Mouse (Mus musculus) embryonic facial prominence, embryonic 13.5 days (tissue): ENCODE measurements around the gene Nck1. TPM values are rescaled to one million over a fixed set of nuclear protein-coding genes. Genes with fewer than 3 reads are reported as not detected.

Experiments used
- ATAC-seq: fragments of 200-750 bp; cut with Nextera tagmentation; 2 replicates; pipeline ENCODE4 v1.8.0; 2017; ENCODE audit warnings: low read depth; ENCODE audit not compliant: insufficient number of reproducible peaks, insufficient read depth, low FRiP score, low TSS enrichment
- H3K27ac ChIP-seq: fragments of 300-500 bp; sonication (generic); 2 replicates; pipeline ENCODE4 v1.5.1; 2015; ENCODE audit warnings: moderate library complexity, mild to moderate bottlenecking, inconsistent platforms
- H3K27me3 ChIP-seq: fragments of 300-500 bp; sonication (generic); 2 replicates; pipeline ENCODE4 v1.6.1; 2015; ENCODE audit warnings: mild to moderate bottlenecking, inconsistent platforms
- H3K36me3 ChIP-seq: fragments of 300-500 bp; sonication (generic); 2 replicates; pipeline ENCODE4 v1.6.1; 2015; ENCODE audit warnings: mild to moderate bottlenecking, inconsistent platforms
- H3K4me1 ChIP-seq: fragments of 300-500 bp; sonication (generic); 2 replicates; pipeline ENCODE4 v1.6.1; 2015; ENCODE audit warnings: inconsistent platforms
- H3K4me2 ChIP-seq: fragments of 300-500 bp; sonication (generic); 2 replicates; pipeline ENCODE4 v1.6.1; 2015; ENCODE audit warnings: moderate library complexity, mild to moderate bottlenecking, inconsistent platforms
- H3K4me3 ChIP-seq: fragments of 300-500 bp; sonication (generic); 2 replicates; pipeline ENCODE4 v1.5.1; 2015; ENCODE audit warnings: mild to moderate bottlenecking, inconsistent platforms
- H3K9ac ChIP-seq: fragments of 300-500 bp; sonication (generic); 2 replicates; pipeline ENCODE4 v1.6.1; 2015; ENCODE audit warnings: mild to moderate bottlenecking, inconsistent platforms
- H3K9me3 ChIP-seq: fragments of 300-500 bp; sonication (generic); 2 replicates; pipeline ENCODE4 v1.6.1; 2016; ENCODE audit warnings: inconsistent platforms
- WGBS: fragments of 180-500 bp; shearing (Covaris S2); methylation state at CpG from one replicate; pipeline ENCODE4 v1.1.7; 2015; ENCODE audit warnings: mixed read lengths; 5-methylcytosine and 5-hydroxymethylcytosine counted together
- polyA plus RNA-seq: library from polyadenylated mRNA; unstranded; fragments of >200 nt; fragmentation: Nextera tagmentation; extraction: Ambion mirVana; gene quantifications from 2 replicates; pipeline ENCODE4 v1.2.1, GENCODE M21; 2015

Gene Nck1
- polyA plus RNA-seq, 1 experiment from 2014 or later, result 70.1 TPM

DNA sequence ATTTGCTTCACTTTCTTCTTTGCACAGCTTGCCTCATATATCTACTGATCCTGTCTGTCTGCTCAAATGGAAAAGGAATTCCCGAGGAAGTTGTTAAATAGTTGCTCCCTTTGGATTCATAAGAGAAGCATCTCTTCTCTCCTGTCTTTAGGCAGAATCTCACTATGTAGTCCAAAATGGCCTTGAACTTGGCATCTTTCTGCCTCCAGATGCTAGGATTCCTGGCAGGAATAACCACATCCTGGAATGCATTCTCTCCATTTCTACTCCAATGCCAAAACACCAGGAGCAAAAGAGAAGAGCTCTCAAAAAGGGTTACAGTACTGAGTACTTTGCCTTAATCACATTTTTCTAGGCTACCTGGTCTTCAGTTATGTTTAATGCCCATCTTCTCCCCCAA lies 14.6 kb downstream of the Nck1 start:
- no peak overlapping the region for H3K4me2 ChIP-seq
- H3K9me3 ChIP-seq, result 0 out of 2 replicates have a peak, but pooled peaks cover 4% of the 10 kb centered on the region
- 73% methylated on average over 1 of the region's 1 CpGs for WGBS
- H3K36me3 ChIP-seq, result peaks cover 7% of the 10 kb centered on the region; the same call in 1 of the 2 replicates
- ATAC-seq, result no peak
- H3K9ac ChIP-seq, result no peak overlapping the region
- no peaks in the 10 kb centered on the region for H3K27me3 ChIP-seq
- no peaks in the 10 kb centered on the region for H3K4me1 ChIP-seq
- no peak overlapping the region for H3K27ac ChIP-seq
- no peak overlapping the region for H3K4me3 ChIP-seq

DNA sequence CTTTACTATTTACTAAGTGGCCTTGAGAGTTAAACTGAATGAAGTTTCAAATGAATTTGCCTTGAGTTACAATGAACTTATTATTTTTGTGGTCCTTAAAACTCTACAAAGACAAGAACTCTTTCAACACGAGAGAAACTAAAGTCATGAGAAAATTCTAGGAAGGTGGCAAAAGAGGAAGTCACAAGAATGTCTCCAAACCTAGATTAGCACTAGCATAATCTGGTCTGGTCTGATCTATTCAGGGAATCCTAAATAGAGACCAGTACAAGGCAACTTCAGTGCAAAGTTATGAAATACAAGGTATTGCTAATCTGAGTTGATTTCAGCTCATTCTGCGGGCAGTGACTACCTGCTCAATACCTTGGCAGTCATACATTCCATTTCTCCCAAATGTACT lies 20.7 kb downstream of the Nck1 start:
- WGBS, result 96% methylated on average over 2 of the region's 2 CpGs
- Histone ChIP-seq H3K4me2 (no peak overlapping the region), H3K4me3 (no peak overlapping the region), H3K4me1 (no peaks in the 10 kb centered on the region), H3K36me3 (peaks cover 7% of the 10 kb centered on the region; the same call in 1 of the 2 replicates), H3K9ac (no peak overlapping the region), H3K27me3 (no peaks in the 10 kb centered on the region), H3K27ac (no peak overlapping the region), H3K9me3 (0 out of 2 replicates have a peak, but pooled peaks cover 4% of the 10 kb centered on the region)
- ATAC-seq, result no peak

DNA sequence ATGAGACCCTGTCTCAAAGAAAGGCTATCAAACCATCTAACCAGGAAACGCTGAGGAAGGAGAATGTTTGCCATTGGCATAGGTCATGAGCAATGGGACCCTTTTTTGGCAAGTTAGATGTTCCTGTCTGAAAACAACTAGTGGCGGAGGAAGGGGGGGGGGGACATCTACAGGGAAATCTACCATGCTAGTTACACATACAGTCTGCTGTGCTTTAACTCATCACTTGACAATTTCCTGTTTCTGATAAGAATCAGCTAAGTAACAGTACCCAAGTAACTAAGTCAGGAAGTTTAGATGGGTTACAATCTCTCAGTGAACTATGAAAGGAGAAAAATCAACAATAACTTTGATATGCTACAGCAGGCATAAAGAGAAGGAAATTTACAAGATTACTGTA lies 23.9 kb downstream of the Nck1 start:
- H3K4me2 ChIP-seq, result no peak overlapping the region
- no peak overlapping the region for H3K4me3 ChIP-seq
- WGBS, result 66% methylated on average over 2 of the region's 2 CpGs

DNA sequence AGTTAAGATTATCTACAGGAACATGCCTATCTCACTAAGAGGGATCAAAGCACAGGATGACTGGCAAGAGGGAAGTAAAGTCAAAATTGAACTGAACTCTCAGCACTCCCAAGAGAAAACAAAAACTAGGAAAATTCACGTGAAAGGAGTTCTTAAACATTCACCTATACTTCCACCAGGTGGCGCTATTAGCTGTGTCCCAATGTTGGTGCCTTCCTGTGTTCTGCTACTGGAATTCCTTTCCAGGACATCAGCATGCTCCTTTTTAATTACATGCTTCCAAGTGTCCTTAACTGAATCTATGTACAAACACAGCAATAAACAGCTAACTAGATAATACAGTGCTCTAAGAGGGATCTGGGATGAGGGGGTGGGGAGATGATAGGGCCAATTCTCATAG lies 25.3 kb downstream of the Nck1 start:
- Histone ChIP-seq H3K9me3 (no peaks in the 10 kb centered on the region), H3K4me2 (no peak overlapping the region), H3K4me1 (no peaks in the 10 kb centered on the region), H3K9ac (no peak overlapping the region), H3K27me3 (no peaks in the 10 kb centered on the region), H3K36me3 (no peaks in the 10 kb centered on the region), H3K4me3 (no peak overlapping the region), H3K27ac (no peak overlapping the region)
- WGBS, result 2% methylated on average over 2 of the region's 2 CpGs
- no peak for ATAC-seq

More for the DNA sequence above, 23.9 kb downstream of the Nck1 start:
- Histone ChIP-seq H3K36me3 (no peaks in the 10 kb centered on the region), H3K27ac (no peak overlapping the region), H3K27me3 (no peaks in the 10 kb centered on the region), H3K9ac (no peak overlapping the region), H3K4me1 (no peaks in the 10 kb centered on the region), H3K9me3 (no peaks in the 10 kb centered on the region)
- no peak for ATAC-seq

DNA sequence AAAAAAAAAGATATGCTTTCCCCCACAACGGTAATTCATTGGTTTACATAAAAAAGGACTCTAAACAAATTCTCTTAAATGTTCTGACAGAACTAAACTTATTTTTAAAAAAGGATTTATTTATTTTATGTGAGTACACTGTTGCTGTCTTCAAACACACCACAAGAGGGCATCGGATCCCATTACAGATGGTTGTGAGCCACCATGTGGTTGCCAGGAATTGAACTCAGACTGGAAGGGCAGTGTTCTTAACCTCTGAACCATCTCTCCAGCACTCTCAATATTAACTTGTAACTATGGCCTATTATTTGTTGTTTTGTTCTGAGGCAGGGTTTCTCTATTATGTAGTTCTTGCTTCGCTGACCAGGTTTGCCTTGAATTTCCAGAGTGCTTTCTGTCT lies 25.9 kb downstream of the Nck1 start:
- H3K27me3 ChIP-seq, result no peaks in the 10 kb centered on the region
- H3K9me3 ChIP-seq, result no peaks in the 10 kb centered on the region
- H3K36me3 ChIP-seq, result no peaks in the 10 kb centered on the region
- no peak overlapping the region for H3K4me2 ChIP-seq
- ATAC-seq, result no peak
- H3K9ac ChIP-seq, result no peak overlapping the region
- no peak overlapping the region for H3K27ac ChIP-seq
- H3K4me3 ChIP-seq, result no peak overlapping the region
- no peaks in the 10 kb centered on the region for H3K4me1 ChIP-seq
- 95% methylated on average over 3 of the region's 3 CpGs for WGBS

DNA sequence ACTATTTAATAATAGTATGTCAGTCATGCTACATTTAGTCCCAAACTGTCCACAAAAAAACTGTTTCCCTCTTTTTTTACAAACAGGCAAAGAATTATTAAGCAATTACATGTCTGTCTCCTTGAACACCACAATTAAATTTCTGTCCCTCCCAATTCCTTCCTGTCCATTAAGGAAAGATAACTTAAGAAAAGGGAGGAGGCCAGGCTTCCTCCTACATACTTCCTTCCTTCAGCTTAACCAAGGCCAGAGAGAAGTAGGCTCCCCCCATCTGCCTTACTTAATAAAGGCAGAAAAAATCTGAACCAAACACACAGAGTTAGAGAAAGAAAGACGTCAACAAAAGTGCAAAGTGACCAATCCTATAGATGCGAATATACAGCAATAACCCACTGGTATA lies 38.4 kb downstream of the Nck1 start:
- no peak for ATAC-seq
- H3K4me1 ChIP-seq, result peaks cover 6% of the 10 kb centered on the region
- no peaks in the 10 kb centered on the region for H3K9me3 ChIP-seq
- no peak overlapping the region for H3K27ac ChIP-seq
- no peaks in the 10 kb centered on the region; the same call in 1 of the 2 replicates for H3K36me3 ChIP-seq
- WGBS, result 90% methylated on average over 2 of the region's 2 CpGs
- H3K27me3 ChIP-seq, result no peaks in the 10 kb centered on the region
- H3K4me2 ChIP-seq, result no peak overlapping the region
- H3K9ac ChIP-seq, result no peak overlapping the region
- no peak overlapping the region for H3K4me3 ChIP-seq

DNA sequence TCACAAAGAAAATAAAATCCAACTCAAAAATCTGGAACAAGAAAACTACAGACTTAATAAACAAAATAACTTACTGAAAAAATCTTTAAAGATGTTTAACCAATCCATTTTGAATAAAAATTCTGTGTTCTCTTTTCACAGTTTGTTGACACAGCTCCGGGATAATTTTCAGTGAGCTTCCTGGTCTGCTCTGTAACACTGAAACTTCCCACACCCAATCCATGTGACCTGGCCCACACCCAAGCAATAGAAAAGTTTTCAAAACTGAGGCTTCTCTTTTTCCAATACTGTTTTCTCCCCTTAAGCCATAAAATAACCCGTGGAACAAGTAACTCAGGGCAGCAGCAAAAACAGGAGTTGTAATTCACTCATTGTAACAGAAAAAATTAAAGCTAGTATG lies 39.3 kb downstream of the Nck1 start:
- Histone ChIP-seq H3K36me3 (peaks cover 2% of the 10 kb centered on the region; the same call in 1 of the 2 replicates), H3K4me2 (no peak overlapping the region), H3K27me3 (no peaks in the 10 kb centered on the region), H3K27ac (no peak overlapping the region), H3K4me1 (peaks cover 6% of the 10 kb centered on the region), H3K9me3 (no peaks in the 10 kb centered on the region), H3K4me3 (no peak overlapping the region), H3K9ac (no peak overlapping the region)
- no peak for ATAC-seq
- 41% methylated on average over 2 of the region's 2 CpGs for WGBS

DNA sequence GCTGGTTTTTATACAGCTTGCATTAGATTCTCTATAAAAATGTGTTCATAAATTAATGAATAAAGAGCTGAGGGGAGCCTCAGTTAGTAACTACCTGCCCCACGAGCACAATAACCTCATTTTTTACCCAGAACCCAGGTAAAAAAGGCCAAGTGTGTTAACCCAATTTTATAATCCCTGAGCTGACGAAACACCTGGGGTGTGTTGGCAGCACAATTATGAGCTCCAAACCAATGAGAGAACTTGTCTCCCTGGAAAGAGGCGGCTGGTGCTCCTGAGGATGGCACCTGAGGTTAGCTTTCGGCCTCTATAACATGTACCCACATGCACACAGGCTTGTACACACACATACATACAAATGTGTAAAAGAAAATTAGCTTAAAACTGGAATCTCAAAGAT lies 40.4 kb downstream of the Nck1 start:
- no peak for ATAC-seq
- no peaks in the 10 kb centered on the region for H3K9me3 ChIP-seq
- H3K36me3 ChIP-seq, result peaks cover 6% of the 10 kb centered on the region; the same call in 1 of the 2 replicates
- H3K27me3 ChIP-seq, result no peaks in the 10 kb centered on the region
- H3K9ac ChIP-seq, result no peak overlapping the region
- H3K4me3 ChIP-seq, result no peak overlapping the region
- H3K4me1 ChIP-seq, result no peaks in the 10 kb centered on the region
- 84% methylated on average over 4 of the region's 4 CpGs for WGBS
- H3K4me2 ChIP-seq, result no peak overlapping the region
- H3K27ac ChIP-seq, result no peak overlapping the region

DNA sequence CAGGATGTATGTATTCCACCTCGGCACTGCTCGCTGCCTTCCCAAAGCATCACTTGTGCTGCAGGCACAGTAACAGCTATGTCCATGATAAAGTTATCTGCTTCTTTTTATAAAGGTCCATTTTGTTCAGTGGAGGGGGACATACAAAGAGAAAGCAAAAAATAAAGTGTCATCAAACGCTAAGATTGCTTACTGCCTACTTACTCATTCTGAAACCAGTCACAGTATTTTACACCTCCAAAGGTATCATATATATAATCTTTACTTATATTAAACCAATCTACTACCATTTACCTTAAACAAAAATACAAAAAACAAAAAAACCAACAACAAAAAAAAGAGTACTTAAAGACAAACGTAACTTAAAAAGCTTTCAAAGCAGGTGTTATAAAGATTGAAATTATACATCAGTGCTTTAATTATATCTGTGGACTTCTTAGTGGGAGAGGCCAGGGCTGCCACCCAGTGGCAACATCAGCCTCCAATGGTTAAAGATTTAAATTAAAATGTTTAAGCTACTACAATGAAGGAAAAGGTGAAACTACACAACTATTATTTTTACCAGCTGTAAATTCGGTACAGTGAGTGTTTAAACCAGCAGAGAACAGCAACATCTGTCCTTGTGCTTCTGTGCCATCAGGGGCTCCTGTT lies 52.2 kb downstream of the Nck1 start:
- no peak for ATAC-seq
- WGBS, result 86% methylated on average over 5 of the region's 5 CpGs

DNA sequence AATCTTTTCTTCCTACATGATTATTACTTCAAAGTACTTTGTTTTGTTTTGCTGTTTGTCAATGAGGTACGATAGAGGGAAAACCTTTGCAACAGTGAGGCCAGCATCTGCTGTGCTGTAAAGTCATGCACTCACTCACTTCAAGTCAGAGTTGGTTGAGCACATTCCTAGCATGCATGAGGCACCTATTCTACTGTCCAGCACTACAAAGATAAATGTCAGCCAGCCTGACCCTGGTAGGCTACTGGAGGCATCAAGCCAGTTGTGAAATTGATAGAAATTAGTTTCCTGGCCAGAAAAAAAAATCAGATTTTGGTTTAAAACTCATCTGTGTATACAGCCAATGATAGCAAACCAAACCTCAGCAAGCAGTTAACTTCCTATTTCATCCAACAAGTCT lies 54.5 kb downstream of the Nck1 start:
- Histone ChIP-seq H3K27ac (no peak overlapping the region), H3K9ac (no peak overlapping the region), H3K9me3 (no peaks in the 10 kb centered on the region), H3K4me2 (no peak overlapping the region), H3K4me3 (no peak overlapping the region), H3K36me3 (no peaks in the 10 kb centered on the region), H3K27me3 (no peaks in the 10 kb centered on the region), H3K4me1 (peaks cover 19% of the 10 kb centered on the region)
- WGBS, result 91% methylated on average over 1 of the region's 1 CpGs
- ATAC-seq, result no peak

More for the DNA sequence above, 52.2 kb downstream of the Nck1 start:
- no peak overlapping the region for H3K4me3 ChIP-seq
- H3K9me3 ChIP-seq, result no peaks in the 10 kb centered on the region
- no peaks in the 10 kb centered on the region for H3K27me3 ChIP-seq
- H3K27ac ChIP-seq, result no peak overlapping the region
- H3K9ac ChIP-seq, result no peak overlapping the region
- peaks cover 9% of the 10 kb centered on the region for H3K36me3 ChIP-seq
- no peak overlapping the region for H3K4me2 ChIP-seq
- H3K4me1 ChIP-seq, result 0 out of 2 replicates have a peak, but pooled peaks cover 5% of the 10 kb centered on the region

DNA sequence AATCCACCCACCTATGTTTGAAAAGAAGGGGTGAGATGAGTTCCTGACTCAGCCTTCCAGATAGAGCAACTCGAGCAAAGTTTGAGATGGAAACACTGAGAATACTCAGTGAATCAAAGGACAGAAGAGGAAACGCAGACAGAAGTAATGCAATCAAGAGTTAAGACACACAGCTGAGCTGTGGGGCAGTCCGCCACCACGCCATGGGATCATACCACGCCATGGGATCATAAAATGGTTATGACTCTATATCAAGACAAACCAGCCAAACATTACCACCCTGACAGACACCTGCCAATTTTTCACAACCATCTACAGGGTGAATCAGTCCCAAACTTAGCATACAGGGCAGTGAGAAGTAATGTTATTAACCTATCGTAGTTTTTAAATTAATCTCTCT lies 57.0 kb downstream of the Nck1 start:
- no peak for ATAC-seq
- H3K27ac ChIP-seq, result no peak overlapping the region
- H3K4me2 ChIP-seq, result no peak overlapping the region

DNA sequence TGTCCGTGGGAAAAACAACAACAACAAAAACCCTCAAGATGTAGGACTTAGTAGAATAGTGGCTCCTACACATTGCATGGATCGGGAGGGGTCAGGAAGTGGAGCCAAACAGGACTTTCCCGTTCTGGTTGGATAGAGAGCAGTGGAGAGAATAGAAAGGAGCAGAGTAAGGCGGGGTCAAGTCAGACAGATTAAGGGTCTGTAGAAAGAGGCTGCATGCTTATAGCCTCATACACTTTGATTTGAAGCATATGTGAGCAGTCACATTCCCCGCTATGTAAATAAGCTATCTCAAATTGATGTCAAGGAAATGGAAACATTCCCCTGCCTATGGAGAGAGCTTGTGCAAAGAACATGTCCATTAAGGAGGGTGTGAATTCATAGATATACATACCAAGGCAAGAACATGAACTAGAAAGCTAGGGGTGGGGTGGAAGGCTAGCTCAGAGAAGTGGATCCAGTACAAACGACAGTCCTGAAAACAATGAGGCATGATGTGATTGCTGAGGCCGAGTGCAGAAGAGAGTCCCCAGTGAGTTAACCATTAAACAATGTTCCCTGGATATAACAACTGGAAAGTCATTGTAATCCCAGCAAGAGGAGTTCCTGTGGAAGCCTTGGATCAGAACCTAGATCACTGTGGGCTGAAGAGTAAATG lies 57.7 kb downstream of the Nck1 start:
- H3K9me3 ChIP-seq, result no peaks in the 10 kb centered on the region
- no peak overlapping the region for H3K27ac ChIP-seq
- no peaks in the 10 kb centered on the region for H3K27me3 ChIP-seq
- H3K4me2 ChIP-seq, result no peak overlapping the region
- no peak for ATAC-seq
- H3K4me3 ChIP-seq, result no peak overlapping the region
- no peaks in the 10 kb centered on the region for H3K36me3 ChIP-seq
- H3K4me1 ChIP-seq, result peaks cover 22% of the 10 kb centered on the region
- 40% methylated on average over 7 of the region's 7 CpGs for WGBS
- H3K9ac ChIP-seq, result no peak overlapping the region

More for the DNA sequence above, 57.0 kb downstream of the Nck1 start:
- H3K36me3 ChIP-seq, result no peaks in the 10 kb centered on the region
- H3K4me1 ChIP-seq, result peaks cover 22% of the 10 kb centered on the region
- WGBS, result 89% methylated on average over 6 of the region's 6 CpGs
- H3K9ac ChIP-seq, result no peak overlapping the region
- H3K4me3 ChIP-seq, result no peak overlapping the region
- H3K27me3 ChIP-seq, result no peaks in the 10 kb centered on the region
- no peaks in the 10 kb centered on the region for H3K9me3 ChIP-seq
